Mouse (Mus musculus): ENCODE data around the gene Arl5c. TPM values are rescaled to one million over a fixed set of nuclear protein-coding genes. Genes with fewer than 3 reads are reported as not detected.
"Not testable (repeated sequence)": the region's sequence is repeated elsewhere in the genome, so short reads cannot be mapped to it uniquely, and the experiment has no call there.

Gene Arl5c
- polyA plus RNA-seq, 1 experiment = 2.1 TPM

DNA sequence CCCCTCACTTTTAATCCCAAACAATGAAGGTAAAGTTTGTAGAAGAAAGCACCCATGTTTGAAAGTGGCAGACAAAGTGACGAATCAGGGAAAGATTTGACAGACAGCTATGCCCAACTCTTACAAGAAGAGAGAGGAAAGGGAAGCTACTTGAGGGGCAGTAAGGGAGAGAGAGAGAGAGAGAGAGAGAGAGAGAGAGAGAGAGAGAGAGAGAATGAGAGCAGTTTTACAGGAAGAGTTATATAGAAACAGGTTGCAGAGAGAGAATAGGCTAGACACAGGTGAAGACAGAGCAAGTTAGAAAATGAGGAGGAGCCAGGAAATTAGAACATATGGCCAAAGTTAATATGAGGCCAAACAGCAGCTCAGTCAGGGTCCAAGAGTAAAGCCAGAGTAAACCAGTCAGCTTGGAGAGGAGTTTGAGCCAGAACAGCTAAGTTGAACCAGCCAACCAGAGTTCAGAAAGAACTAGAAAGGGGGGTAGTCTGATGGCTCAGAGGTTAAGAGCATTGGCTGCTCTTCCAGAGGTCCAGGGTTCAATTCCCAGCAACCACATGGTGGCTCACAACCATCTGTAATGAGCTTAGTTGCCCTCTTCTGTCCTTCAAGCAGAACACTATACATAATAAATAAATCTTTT is 43.5 kb downstream of the Arl5c start:
- no peaks in the 10 kb centered on the region for H3K79me2 ChIP-seq (ENCODE audit: control insufficient read depth, insufficient read depth)
- H3K36me3 ChIP-seq (ENCODE audit: control insufficient read depth, insufficient read depth) = no peaks in the 10 kb centered on the region
- TF ChIP-seq TCF3 (IDR thresholded peaks at IDR 0.05; ENCODE audit: insufficient read length, low read depth) (no peak), REST (IDR thresholded peaks at IDR 0.05; ENCODE audit: insufficient read depth, insufficient read length) (no peak), SRF (IDR thresholded peaks at IDR 0.05; ENCODE audit: control insufficient read depth, insufficient read length, low read depth) (no peak), CEBPB (IDR thresholded peaks at IDR 0.05; ENCODE audit: insufficient read depth, poor library complexity, severe bottlenecking) (no peak), USF1 (IDR thresholded peaks at IDR 0.05; ENCODE audit: low read depth) (no peak)
- no peak overlapping the region for H3ac ChIP-seq (ENCODE audit: control insufficient read depth, insufficient read length)
- no peaks in the 10 kb centered on the region for H3K27me3 ChIP-seq (ENCODE audit: control insufficient read depth, insufficient read depth, insufficient read length)
- H3K4me2 ChIP-seq (ENCODE audit: low read depth) = no peak overlapping the region
- H3K4me3 ChIP-seq = no peak overlapping the region

DNA sequence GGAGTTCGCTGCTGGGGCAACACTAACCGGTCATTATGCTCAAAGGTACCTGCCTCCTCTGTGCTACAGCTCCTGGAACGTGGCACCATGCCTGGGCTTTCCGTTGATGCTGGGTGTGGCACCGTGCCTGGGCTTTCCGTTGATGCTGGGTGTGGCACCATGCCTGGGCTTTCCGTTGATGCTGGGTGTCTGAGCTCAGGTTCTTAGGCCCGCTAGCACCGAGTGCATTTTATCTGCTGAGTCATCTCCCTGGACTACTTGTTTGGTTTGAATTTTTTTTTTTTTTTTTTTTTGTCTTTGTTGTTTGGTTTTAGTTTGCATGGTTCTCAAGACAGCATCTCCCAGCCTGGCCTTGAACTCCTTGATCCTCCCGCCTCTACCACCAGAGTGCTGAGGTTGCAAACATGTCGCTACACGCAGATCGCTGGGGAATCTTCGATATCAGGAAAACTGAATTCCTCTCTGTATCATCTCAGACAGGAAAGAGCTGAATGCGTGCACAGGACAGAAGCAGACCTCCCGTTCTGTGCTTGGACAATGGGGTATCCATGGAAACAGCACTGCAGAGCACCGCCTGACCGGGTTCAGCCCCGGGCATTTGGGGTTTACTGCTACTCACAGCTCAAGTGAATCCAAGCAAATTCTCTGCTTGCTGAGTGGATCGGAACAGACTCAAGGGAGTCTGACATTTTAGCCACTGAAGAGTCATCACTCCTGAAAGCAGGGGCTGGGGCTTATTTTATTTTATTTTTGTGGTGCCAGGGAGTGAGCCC is 46.1 kb downstream of the Arl5c start:
- no peak overlapping the region for H3K4me3 ChIP-seq
- H3K36me3 ChIP-seq (ENCODE audit: control insufficient read depth, insufficient read depth) = no peaks in the 10 kb centered on the region
- no peaks in the 10 kb centered on the region for H3K27me3 ChIP-seq (ENCODE audit: control insufficient read depth, insufficient read depth, insufficient read length)
- no peaks in the 10 kb centered on the region for H3K79me2 ChIP-seq (ENCODE audit: control insufficient read depth, insufficient read depth)
- H3ac ChIP-seq (ENCODE audit: control insufficient read depth, insufficient read length) = no peak overlapping the region
- no peak for TF ChIP-seq MYOD1 (IDR thresholded peaks at IDR 0.05; ENCODE audit: control insufficient read depth in 1 of 3, insufficient read length in 2 of 3, low read depth in 2 of 3)
- TF ChIP-seq REST (IDR thresholded peaks at IDR 0.05; ENCODE audit: insufficient read depth, insufficient read length) = no peak
- TF ChIP-seq POLR2A (IDR thresholded peaks at IDR 0.05; ENCODE audit: insufficient read length, low read depth) = no peak
- TF ChIP-seq MYOG (IDR thresholded peaks at IDR 0.05; ENCODE audit: control insufficient read depth in 1 of 3, insufficient read depth in 1 of 3, insufficient read length in 2 of 3, low read depth in 2 of 3) = no peak
- TF ChIP-seq POLR2AphosphoS2 (IDR thresholded peaks at IDR 0.05; ENCODE audit: insufficient read length, low read depth) = no peak
- TF ChIP-seq SRF (IDR thresholded peaks at IDR 0.05; ENCODE audit: control insufficient read depth, insufficient read length, low read depth) = no peak
- TF ChIP-seq CEBPB (IDR thresholded peaks at IDR 0.05; ENCODE audit: insufficient read depth, poor library complexity, severe bottlenecking) = no peak
- TF ChIP-seq TCF12 (IDR thresholded peaks at IDR 0.05; ENCODE audit: insufficient read depth, poor library complexity, severe bottlenecking) = no peak
- no peak for TF ChIP-seq USF1 (IDR thresholded peaks at IDR 0.05; ENCODE audit: low read depth)
- no peak for TF ChIP-seq TCF3 (IDR thresholded peaks at IDR 0.05; ENCODE audit: insufficient read length, low read depth)
- TF ChIP-seq E2F4 (IDR thresholded peaks at IDR 0.05; ENCODE audit: insufficient read depth) = no peak
- no peak for TF ChIP-seq MAX (IDR thresholded peaks at IDR 0.05; ENCODE audit: low read depth)
- H3K4me2 ChIP-seq (ENCODE audit: low read depth) = peak overlapping the region; percentile 22

DNA sequence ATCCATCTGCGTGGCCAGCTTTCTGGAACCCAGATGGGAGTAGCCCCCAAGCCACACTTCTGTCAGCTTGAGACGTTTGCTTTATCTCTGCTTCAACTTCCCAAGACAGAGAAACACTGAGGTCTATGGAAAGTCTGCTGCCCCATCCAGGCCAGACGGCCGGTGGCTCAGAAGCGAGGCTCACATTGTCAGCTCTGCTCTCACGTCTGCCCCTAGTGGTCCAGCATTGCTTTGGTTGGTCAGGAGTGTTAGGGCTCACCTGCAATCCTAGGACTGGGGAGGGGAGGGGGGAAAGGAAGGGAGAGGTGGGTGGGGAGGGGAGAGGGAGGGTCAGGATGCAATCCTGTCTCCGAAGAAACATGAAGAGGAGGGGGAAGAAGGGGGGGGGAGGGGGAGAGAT is 48.6 kb downstream of the Arl5c start:
- no peak overlapping the region for H3K4me2 ChIP-seq (ENCODE audit: low read depth)
- no peaks in the 10 kb centered on the region for H3K79me2 ChIP-seq (ENCODE audit: control insufficient read depth, insufficient read depth)
- no peak overlapping the region for H3ac ChIP-seq (ENCODE audit: control insufficient read depth, insufficient read length)
- H3K4me3 ChIP-seq = no peak overlapping the region
- H3K27me3 ChIP-seq (ENCODE audit: control insufficient read depth, insufficient read depth, insufficient read length) = no peaks in the 10 kb centered on the region
- no peaks in the 10 kb centered on the region for H3K36me3 ChIP-seq (ENCODE audit: control insufficient read depth, insufficient read depth)
- TF ChIP-seq POLR2A (IDR thresholded peaks at IDR 0.05; ENCODE audit: insufficient read length, low read depth) (no peak), MAX (IDR thresholded peaks at IDR 0.05; ENCODE audit: low read depth) (no peak), CEBPB (IDR thresholded peaks at IDR 0.05; ENCODE audit: insufficient read depth, poor library complexity, severe bottlenecking) (no peak), POLR2AphosphoS2 (IDR thresholded peaks at IDR 0.05; ENCODE audit: insufficient read length, low read depth) (no peak), MYOG (IDR thresholded peaks at IDR 0.05; ENCODE audit: control insufficient read depth in 1 of 3, insufficient read depth in 1 of 3, insufficient read length in 2 of 3, low read depth in 2 of 3) (no peak), SRF (IDR thresholded peaks at IDR 0.05; ENCODE audit: control insufficient read depth, insufficient read length, low read depth) (no peak), MYOD1 (IDR thresholded peaks at IDR 0.05; ENCODE audit: control insufficient read depth in 1 of 3, insufficient read length in 2 of 3, low read depth in 2 of 3) (no peak), TCF3 (IDR thresholded peaks at IDR 0.05; ENCODE audit: insufficient read length, low read depth) (no peak), REST (IDR thresholded peaks at IDR 0.05; ENCODE audit: insufficient read depth, insufficient read length) (no peak), E2F4 (IDR thresholded peaks at IDR 0.05; ENCODE audit: insufficient read depth) (no peak), TCF12 (IDR thresholded peaks at IDR 0.05; ENCODE audit: insufficient read depth, poor library complexity, severe bottlenecking) (no peak), USF1 (IDR thresholded peaks at IDR 0.05; ENCODE audit: low read depth) (no peak)

DNA sequence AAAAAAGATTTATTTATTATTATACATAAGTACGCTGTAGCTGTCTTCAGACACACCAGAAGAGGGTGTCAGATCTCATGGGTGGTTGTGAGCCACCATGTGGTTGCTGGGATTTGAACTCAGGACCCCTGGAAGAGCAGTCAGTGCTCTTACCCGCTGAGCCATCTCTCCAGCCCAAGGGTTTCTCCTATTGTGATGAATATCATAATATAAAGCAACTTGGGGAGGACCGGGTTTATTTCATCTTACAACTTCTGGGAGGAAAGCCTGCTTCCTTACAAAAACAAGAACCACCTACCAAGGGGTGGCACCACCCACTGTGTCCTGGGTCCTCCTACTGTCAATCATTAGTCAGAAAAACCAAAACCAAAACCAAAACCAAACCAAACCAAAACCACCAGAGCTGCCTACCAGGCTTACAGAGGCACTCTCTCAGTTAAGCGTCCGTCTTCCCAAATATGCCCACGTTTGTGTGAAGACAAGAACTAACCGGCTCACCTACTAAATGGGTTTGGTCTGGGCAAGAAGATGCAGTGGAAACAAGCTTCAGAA is 50.2 kb downstream of the Arl5c start:
- not testable (repeated sequence) for H3K27me3 ChIP-seq (ENCODE audit: control insufficient read depth, insufficient read depth, insufficient read length); H3K4me3 ChIP-seq; H3ac ChIP-seq (ENCODE audit: control insufficient read depth, insufficient read length); H3K4me2 ChIP-seq (ENCODE audit: low read depth); H3K36me3 ChIP-seq (ENCODE audit: control insufficient read depth, insufficient read depth); H3K79me2 ChIP-seq (ENCODE audit: control insufficient read depth, insufficient read depth)

DNA sequence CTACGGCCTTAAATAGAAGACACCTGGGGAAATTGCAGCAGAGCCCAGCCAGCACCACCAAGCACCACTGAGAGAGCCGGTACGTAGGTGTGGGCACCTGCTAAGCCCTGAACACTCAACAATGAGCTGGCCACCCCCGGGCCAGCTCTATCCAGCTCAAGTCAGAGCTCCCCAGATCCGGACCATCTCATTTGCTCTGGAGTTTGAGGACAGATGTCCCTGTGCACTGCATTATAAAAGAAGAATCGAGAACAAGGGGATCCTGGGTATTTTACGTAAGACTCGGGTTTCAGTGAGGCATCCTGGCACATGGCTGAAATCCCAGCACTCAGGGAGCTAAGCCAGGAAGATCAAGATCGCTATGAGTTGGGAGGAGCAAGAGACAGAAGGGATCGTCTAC is 51.0 kb downstream of the Arl5c start:
- Histone ChIP-seq H3K4me3 (no peak overlapping the region), H3K36me3 (ENCODE audit: control insufficient read depth, insufficient read depth) (no peaks in the 10 kb centered on the region), H3ac (ENCODE audit: control insufficient read depth, insufficient read length) (no peak overlapping the region), H3K4me2 (ENCODE audit: low read depth) (no peak overlapping the region), H3K27me3 (ENCODE audit: control insufficient read depth, insufficient read depth, insufficient read length) (no peaks in the 10 kb centered on the region), H3K79me2 (ENCODE audit: control insufficient read depth, insufficient read depth) (no peaks in the 10 kb centered on the region)
- TF ChIP-seq MYOG (IDR thresholded peaks at IDR 0.05; ENCODE audit: control insufficient read depth in 1 of 3, insufficient read depth in 1 of 3, insufficient read length in 2 of 3, low read depth in 2 of 3) = no peak
- no peak for TF ChIP-seq POLR2AphosphoS2 (IDR thresholded peaks at IDR 0.05; ENCODE audit: insufficient read length, low read depth)
- TF ChIP-seq E2F4 (IDR thresholded peaks at IDR 0.05; ENCODE audit: insufficient read depth) = no peak
- no peak for TF ChIP-seq CEBPB (IDR thresholded peaks at IDR 0.05; ENCODE audit: insufficient read depth, poor library complexity, severe bottlenecking)
- no peak for TF ChIP-seq SRF (IDR thresholded peaks at IDR 0.05; ENCODE audit: control insufficient read depth, insufficient read length, low read depth)

All from myocyte (in vitro differentiated cells).